Mouse (Mus musculus) forebrain, embryonic 15.5 days (tissue): Measurements from ENCODE around the gene Rsrc1. TPM values are rescaled to one million over a fixed set of nuclear protein-coding genes. Genes with fewer than 3 reads are reported as not detected.

Experiments
- ATAC-seq: fragments of 200-750 bp; cut with Nextera tagmentation; replicated peaks from 2 replicates; pipeline ENCODE4 v1.8.0; 2017; ENCODE audit warnings: mild to moderate bottlenecking, moderate TSS enrichment, moderate library complexity
- H3K27ac ChIP-seq: fragments of 300-500 bp; sonication (generic); replicated peaks from 2 replicates; pipeline ENCODE4 v1.5.1; 2015; ENCODE audit warnings: mild to moderate bottlenecking, inconsistent platforms
- H3K27me3 ChIP-seq: fragments of 300-500 bp; sonication (generic); 2 replicates; pipeline ENCODE4 v1.6.1; 2015; ENCODE audit warnings: inconsistent platforms
- H3K36me3 ChIP-seq: fragments of 300-500 bp; sonication (generic); 2 replicates; pipeline ENCODE4 v1.6.1; 2015; ENCODE audit warnings: mild to moderate bottlenecking, inconsistent platforms
- H3K4me1 ChIP-seq: fragments of 300-500 bp; sonication (generic); 2 replicates; pipeline ENCODE4 v1.6.1; 2015; ENCODE audit warnings: inconsistent platforms
- H3K4me2 ChIP-seq: fragments of 300-500 bp; sonication (generic); replicated peaks from 2 replicates; pipeline ENCODE4 v1.6.1; 2015; ENCODE audit warnings: mild to moderate bottlenecking, inconsistent platforms
- H3K4me3 ChIP-seq: fragments of 300-500 bp; sonication (generic); 2 replicates; pipeline ENCODE4 v1.5.1; 2015; ENCODE audit warnings: mild to moderate bottlenecking, inconsistent platforms
- H3K9ac ChIP-seq: fragments of 300-500 bp; sonication (generic); replicated peaks from 2 replicates; pipeline ENCODE4 v1.6.1; 2015; ENCODE audit warnings: mild to moderate bottlenecking, inconsistent platforms
- H3K9me3 ChIP-seq: fragments of 300-500 bp; sonication (generic); 2 replicates; pipeline ENCODE4 v1.6.1; 2016; ENCODE audit warnings: inconsistent platforms
- WGBS: fragments of 180-500 bp; shearing (Covaris S2); methylation state at CpG from one replicate; pipeline ENCODE4 v1.1.7; 2015; ENCODE audit warnings: mixed read lengths; 5-methylcytosine and 5-hydroxymethylcytosine counted together
- polyA plus RNA-seq: library from polyadenylated mRNA; unstranded; fragments of >200 nt; fragmentation: Nextera tagmentation; extraction: Ambion mirVana; gene quantifications from 2 replicates; pipeline ENCODE4 v1.2.1, GENCODE M21; 2015

Gene Rsrc1
- polyA plus RNA-seq, 1 experiment from 2014 or later: 27.6 TPM

DNA sequence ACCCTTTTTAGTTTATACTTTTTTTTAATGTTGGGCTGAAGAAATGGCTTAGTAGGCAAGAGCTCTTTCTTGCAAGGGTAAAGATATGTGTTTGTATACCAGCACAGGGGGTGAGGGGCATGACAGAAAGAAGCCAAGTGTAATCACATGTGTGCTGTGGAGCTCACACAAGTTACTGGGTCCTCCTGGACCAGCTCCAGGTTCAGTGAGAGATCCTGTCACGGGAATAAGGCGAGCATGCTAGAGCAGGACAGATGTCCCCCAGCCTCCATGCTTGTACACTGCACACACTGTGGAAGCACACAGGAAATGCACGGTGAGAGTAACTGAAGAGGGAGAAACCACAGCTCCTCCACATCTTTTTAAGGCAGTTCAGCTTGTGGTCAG lies 371.6 kb downstream of the Rsrc1 start:
- H3K27me3 ChIP-seq: no peaks in the 10 kb centered on the region; the same call in 1 of the 2 replicates
- 0 out of 2 replicates have a peak, but pooled peaks cover 3% of the 10 kb centered on the region for H3K4me1 ChIP-seq
- no peak overlapping the region for H3K9ac ChIP-seq
- no peaks in the 10 kb centered on the region for H3K9me3 ChIP-seq
- H3K4me3 ChIP-seq: no peak overlapping the region
- H3K27ac ChIP-seq: no peak overlapping the region
- H3K4me2 ChIP-seq: no peak overlapping the region
- H3K36me3 ChIP-seq: no peaks in the 10 kb centered on the region
- peak; percentile 55; the same call in 1 of the 2 replicates for ATAC-seq
- WGBS: 74% methylated on average over 3 of the region's 3 CpGs

DNA sequence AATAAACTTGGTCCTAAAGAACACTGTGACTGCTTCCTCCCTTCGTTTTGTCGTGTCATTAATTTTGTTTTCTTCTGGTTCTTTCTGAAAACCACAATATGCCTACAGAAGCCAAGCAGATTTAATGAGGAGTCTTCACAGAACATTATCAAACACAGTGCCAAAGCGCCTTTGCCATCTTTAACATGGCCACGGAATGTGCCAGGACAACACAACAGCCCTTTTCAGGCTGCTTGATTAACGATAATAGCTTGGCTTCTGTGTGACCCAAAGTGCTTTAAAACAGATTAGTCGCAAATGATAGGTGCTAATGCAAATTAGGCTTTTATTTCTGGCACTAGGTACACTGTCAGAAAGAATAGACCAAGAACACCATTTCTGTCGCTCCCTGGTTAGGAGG lies 377.2 kb downstream of the Rsrc1 start:
- Histone ChIP-seq H3K4me3 (no peak overlapping the region), H3K27ac (no peak overlapping the region), H3K9me3 (no peaks in the 10 kb centered on the region), H3K9ac (no peak overlapping the region), H3K4me2 (no peak overlapping the region), H3K27me3 (no peaks in the 10 kb centered on the region; the same call in 1 of the 2 replicates), H3K4me1 (peaks cover 4% of the 10 kb centered on the region; the same call in 1 of the 2 replicates), H3K36me3 (no peaks in the 10 kb centered on the region)
- WGBS: 23% methylated on average over 7 of the region's 7 CpGs
- ATAC-seq: no peak

- Histone ChIP-seq H3K4me2 (no peak overlapping the region), H3K27ac (no peak overlapping the region), H3K9ac (no peak overlapping the region), H3K4me3 (no peak overlapping the region), H3K27me3 (no peaks in the 10 kb centered on the region), H3K4me1 (no peaks in the 10 kb centered on the region), H3K9me3 (no peaks in the 10 kb centered on the region), H3K36me3 (no peaks in the 10 kb centered on the region)
- no peak for ATAC-seq
- WGBS: 73% methylated on average over 4 of the region's 4 CpGs
Observed at GRCm38 (mm10) chr3:67366087-67366892, 385.1 kb downstream of the Rsrc1 start.

- Histone ChIP-seq H3K27ac (no peak overlapping the region), H3K4me2 (no peak overlapping the region), H3K9me3 (no peaks in the 10 kb centered on the region), H3K4me1 (no peaks in the 10 kb centered on the region), H3K4me3 (no peak overlapping the region), H3K36me3 (no peaks in the 10 kb centered on the region), H3K9ac (no peak overlapping the region), H3K27me3 (peaks cover 8% of the 10 kb centered on the region; the same call in 1 of the 2 replicates)
- 90% methylated on average over 6 of the region's 6 CpGs for WGBS
- ATAC-seq: no peak
Observed at GRCm38 (mm10) chr3:67367481-67367880, 386.3 kb downstream of the Rsrc1 start.

DNA sequence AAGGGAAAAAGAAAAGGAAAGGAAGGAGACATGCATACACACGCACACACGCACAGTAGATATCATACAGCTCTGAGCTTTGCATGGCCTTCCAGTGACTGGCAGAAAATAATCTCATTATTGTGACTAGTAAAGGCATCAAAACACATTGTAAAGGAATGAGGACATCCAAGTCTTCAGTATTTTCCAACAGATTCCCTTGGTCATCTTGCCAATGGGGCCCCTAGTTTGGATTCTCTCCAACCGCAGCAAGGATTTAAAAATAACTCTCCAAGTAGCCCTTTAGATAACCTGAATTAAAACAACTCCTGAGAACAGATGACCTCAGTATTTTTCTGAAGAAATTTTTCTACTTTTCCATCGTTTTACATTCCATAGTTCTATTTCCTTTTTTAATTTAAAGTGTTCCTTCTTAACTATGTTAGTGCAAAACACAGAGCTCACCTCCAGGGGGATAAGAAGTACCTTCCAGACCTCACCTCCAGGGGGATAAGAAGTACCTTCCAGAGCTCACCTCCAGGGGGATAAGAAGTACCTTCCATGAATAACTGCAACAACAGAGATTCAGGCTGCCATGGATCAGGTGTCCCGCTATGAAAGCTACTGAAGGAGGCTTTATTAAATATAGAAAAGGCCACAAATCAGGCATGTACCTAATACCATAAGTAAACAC lies 388.4 kb downstream of the Rsrc1 start:
- ATAC-seq: no peak
- Histone ChIP-seq H3K36me3 (no peaks in the 10 kb centered on the region), H3K27me3 (peaks cover 18% of the 10 kb centered on the region), H3K9ac (no peak overlapping the region), H3K27ac (no peak overlapping the region), H3K4me3 (no peak overlapping the region), H3K4me2 (no peak overlapping the region), H3K9me3 (no peaks in the 10 kb centered on the region), H3K4me1 (0 out of 2 replicates have a peak, but pooled peaks cover 3% of the 10 kb centered on the region)
- 79% methylated on average over 5 of the region's 5 CpGs for WGBS

DNA sequence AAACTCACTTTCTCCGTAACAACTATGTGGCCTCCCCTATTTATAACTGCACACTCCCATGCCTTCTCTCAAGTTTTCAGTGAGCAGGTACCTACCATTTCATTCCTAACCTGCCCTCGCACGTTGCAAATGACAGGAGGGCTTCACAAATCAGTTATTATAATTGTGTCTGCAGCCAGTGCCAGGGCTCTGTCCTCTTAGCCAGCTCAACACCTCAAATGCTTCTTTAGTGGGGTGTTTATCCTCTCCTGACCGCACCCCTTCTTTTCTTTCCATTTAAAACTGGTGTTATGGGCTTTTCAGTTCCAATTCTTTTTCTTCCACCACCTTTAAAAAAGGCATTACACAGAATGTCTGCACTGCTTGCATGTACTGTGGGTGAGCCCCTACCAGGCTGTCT lies 391.0 kb downstream of the Rsrc1 start:
- no peak for ATAC-seq
- Histone ChIP-seq H3K9ac (no peak overlapping the region), H3K9me3 (no peaks in the 10 kb centered on the region), H3K4me3 (no peak overlapping the region), H3K36me3 (no peaks in the 10 kb centered on the region), H3K27ac (no peak overlapping the region), H3K4me1 (0 out of 2 replicates have a peak, but pooled peaks cover 4% of the 10 kb centered on the region), H3K4me2 (no peak overlapping the region), H3K27me3 (peaks cover 20% of the 10 kb centered on the region)
- 72% methylated on average over 4 of the region's 4 CpGs for WGBS

DNA sequence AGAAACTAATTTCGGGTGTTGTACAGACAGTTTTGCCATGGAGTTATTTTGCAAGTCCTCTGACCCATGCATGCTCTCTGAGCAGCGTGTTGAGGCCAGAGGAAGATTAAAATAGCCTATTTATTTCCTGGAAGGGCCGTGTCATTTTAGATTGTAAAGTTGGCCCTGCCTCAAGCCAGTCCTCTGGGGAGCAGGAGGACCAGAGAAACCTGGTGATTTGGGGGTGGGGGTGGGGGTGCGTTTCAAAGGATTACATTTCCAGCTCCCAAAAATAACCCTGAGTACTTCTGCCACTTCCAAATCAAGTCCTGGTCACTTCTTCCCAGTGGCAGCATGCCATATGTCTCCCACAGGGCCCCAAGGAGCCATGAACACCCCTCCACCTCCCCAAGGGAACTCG lies 391.6 kb downstream of the Rsrc1 start:
- 66% methylated on average over 5 of the region's 5 CpGs for WGBS
- H3K4me1 ChIP-seq: 0 out of 2 replicates have a peak, but pooled peaks cover 4% of the 10 kb centered on the region
- H3K27ac ChIP-seq: no peak overlapping the region
- no peak overlapping the region for H3K9ac ChIP-seq
- ATAC-seq: no peak
- no peaks in the 10 kb centered on the region for H3K9me3 ChIP-seq
- H3K4me2 ChIP-seq: no peak overlapping the region
- no peak overlapping the region for H3K4me3 ChIP-seq
- H3K27me3 ChIP-seq: peaks cover 20% of the 10 kb centered on the region
- H3K36me3 ChIP-seq: no peaks in the 10 kb centered on the region

- Histone ChIP-seq H3K9me3 (no peaks in the 10 kb centered on the region), H3K36me3 (no peaks in the 10 kb centered on the region), H3K4me3 (peak within 1 kb of the TSS; percentile 60), H3K27ac (no peak within 1 kb of the TSS), H3K27me3 (peaks cover 20% of the 10 kb centered on the region), H3K4me2 (peak within 1 kb of the TSS; percentile 93), H3K9ac (peak within 1 kb of the TSS; percentile 68), H3K4me1 (0 out of 2 replicates have a peak, but pooled peaks cover 4% of the 10 kb centered on the region)
- under 1% methylated on average over 35 of the region's 35 CpGs for WGBS
- peak; percentile 99 for ATAC-seq
Observed at GRCm38 (mm10) chr3:67373872-67374271, 392.7 kb downstream of the Rsrc1 start, which contains the start of gene Mlf1. TSS of gene Mlf1 (plus strand) at chr3:67374097.

GRCm38 (mm10) chr3:67374360-67374778 lies 393.2 kb downstream of the Rsrc1 start:
- ATAC-seq: peak; percentile 65
- WGBS: 29% methylated on average over 7 of the region's 7 CpGs

DNA sequence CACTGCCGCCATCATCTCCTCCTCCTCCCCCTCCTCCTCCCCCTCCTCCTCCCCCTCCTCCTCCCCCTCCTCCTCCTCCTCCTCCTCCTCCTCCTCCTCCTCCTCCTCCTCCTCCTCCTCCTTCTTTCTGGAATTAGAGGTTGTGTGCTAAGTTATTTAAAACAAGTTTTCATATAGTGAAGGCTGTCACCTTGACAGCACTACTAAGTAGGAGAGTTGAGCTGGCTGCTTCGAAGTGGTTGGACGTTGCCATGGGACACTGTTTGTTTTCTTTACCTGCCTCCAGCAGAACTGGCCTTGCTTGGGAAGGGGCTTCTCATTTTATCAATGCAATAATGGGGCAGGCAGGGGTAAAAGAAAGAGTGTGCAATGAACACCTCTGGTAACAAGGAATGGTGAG lies 393.9 kb downstream of the Rsrc1 start, which contains the start of gene Gm17402:
Gene Gm17402, minus strand, starts transcription at position 101 of the 400 bp plus-strand sequence.
- Histone ChIP-seq H3K9me3 (no peaks in the 10 kb centered on the region), H3K4me3 (peak within 1 kb of the TSS; percentile 60), H3K4me1 (0 out of 2 replicates have a peak, but pooled peaks cover 4% of the 10 kb centered on the region), H3K27me3 (peaks cover 20% of the 10 kb centered on the region), H3K27ac (no peak within 1 kb of the TSS), H3K9ac (peak within 1 kb of the TSS; percentile 68), H3K36me3 (no peaks in the 10 kb centered on the region), H3K4me2 (peak within 1 kb of the TSS; percentile 93)
- 60% methylated on average over 3 of the region's 3 CpGs for WGBS
- ATAC-seq: no peak

More at GRCm38 (mm10) chr3:67374360-67374778, 393.2 kb downstream of the Rsrc1 start:
- Histone ChIP-seq H3K4me1 (0 out of 2 replicates have a peak, but pooled peaks cover 4% of the 10 kb centered on the region), H3K4me3 (peak overlapping the region; percentile 60), H3K27ac (no peak overlapping the region), H3K9me3 (no peaks in the 10 kb centered on the region), H3K27me3 (peaks cover 20% of the 10 kb centered on the region), H3K36me3 (no peaks in the 10 kb centered on the region), H3K9ac (peak overlapping the region; percentile 68), H3K4me2 (peak overlapping the region; percentile 93)

DNA sequence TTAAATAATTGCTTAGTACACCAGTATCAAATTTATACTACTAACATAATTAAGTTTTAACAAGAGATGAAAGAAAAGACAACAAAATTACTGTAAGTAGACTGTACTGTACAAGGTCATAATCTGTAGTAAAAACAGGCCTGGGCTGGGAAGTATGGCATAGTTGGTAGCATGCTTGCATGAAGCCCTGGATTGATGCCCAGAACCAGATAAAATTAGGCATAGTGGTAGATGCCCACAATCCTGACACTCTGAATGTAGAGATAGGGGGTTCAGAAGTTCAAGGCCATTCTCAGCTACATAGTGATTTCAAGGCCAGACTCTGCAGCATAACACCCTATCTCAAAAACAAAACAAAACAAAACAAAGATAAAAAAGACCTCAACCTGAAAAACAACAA lies 397.0 kb downstream of the Rsrc1 start:
- H3K36me3 ChIP-seq: no peaks in the 10 kb centered on the region
- H3K27ac ChIP-seq: no peak overlapping the region
- no peak overlapping the region for H3K4me3 ChIP-seq
- no peaks in the 10 kb centered on the region for H3K9me3 ChIP-seq
- H3K4me2 ChIP-seq: no peak overlapping the region
- ATAC-seq: no peak
- H3K27me3 ChIP-seq: peaks cover 5% of the 10 kb centered on the region
- no peak overlapping the region for H3K9ac ChIP-seq
- H3K4me1 ChIP-seq: 0 out of 2 replicates have a peak, but pooled peaks cover 4% of the 10 kb centered on the region
